Mouse (Mus musculus) cerebellum, adult 2 months (tissue): ENCODE results near the gene Gpkow.
"Not testable (repeated sequence)": the region's sequence is repeated elsewhere in the genome, so short reads cannot be mapped to it uniquely, and the experiment has no call there.

Experiments used
- CTCF ChIP-seq: fragments of 200-500 bp; IDR thresholded peaks from 2 replicates; pipeline ENCODE4 v1.5.1; 2011; ENCODE audit warnings: low read depth, mild to moderate bottlenecking, control low read depth, low read length, moderate library complexity, borderline replicate concordance; ENCODE audit not compliant: insufficient read depth
- POLR2A ChIP-seq: fragments of 200-500 bp; IDR thresholded peaks from 2 replicates; pipeline ENCODE4 v1.6.1; 2011; ENCODE audit warnings: low read length, control low read depth, borderline replicate concordance; ENCODE audit not compliant: insufficient read depth

DNA sequence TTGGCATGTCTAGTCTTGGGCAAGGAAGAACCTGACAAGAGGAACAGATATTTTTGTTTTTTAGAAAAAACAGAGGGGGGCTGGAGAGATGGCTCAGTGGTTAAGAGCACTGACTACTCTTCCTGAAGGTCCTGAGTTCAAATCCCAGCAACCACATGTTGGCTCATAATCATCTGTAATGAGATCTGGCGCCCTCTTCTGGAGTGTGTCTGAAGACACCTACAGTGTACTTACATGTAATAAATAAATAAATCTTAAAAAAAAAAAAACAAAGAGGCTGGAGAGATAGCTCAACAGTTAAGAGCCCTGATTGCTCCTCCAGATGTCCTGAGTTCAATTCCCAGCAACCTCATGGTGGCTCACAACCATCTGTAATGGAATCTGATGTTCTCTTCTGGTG, 19.1 kb downstream of the Gpkow start:
- TF ChIP-seq CTCF, POLR2A: not testable (repeated sequence)
